Mouse (Mus musculus): ENCODE measurements at regions not wholly inside any gene's neighbourhood (a gene's known extent, or its start where the extent isn't known, plus 50 kb on each side); places are given as distances from the start of the nearest gene placed in this dataset.

- no peak for DNase-seq
- intact Hi-C loops (cut with DNase I): no loop called here
Observed at GRCm38 (mm10) chr13:57286168-57286567, 390.4 kb upstream of the Trpc7 start.

GRCm38 (mm10) chr13:57282816-57283215 lies 387.0 kb upstream of the Trpc7 start:
- no peak for DNase-seq
- intact Hi-C loops (cut with DNase I): no loop called here

- no peak for DNase-seq
- intact Hi-C loops (cut with DNase I): loop anchor here (2.0 kb wide), 1 partner anchor 627 kb away; the partner anchor contains the start of gene Spock1
Observed at GRCm38 (mm10) chr13:57281941-57282710, 386.3 kb upstream of the Trpc7 start.

- DNase-seq: peak; percentile 29 to 54
- intact Hi-C loops (cut with DNase I): loop anchor here (2.0 kb wide), 1 partner anchor 627 kb away; the partner anchor contains the start of gene Spock1
Observed at GRCm38 (mm10) chr13:57281504-57281903, 385.7 kb upstream of the Trpc7 start.

GRCm38 (mm10) chr13:57278580-57278979 lies 382.8 kb upstream of the Trpc7 start:
- intact Hi-C loops (cut with DNase I): loop anchor here (5.0 kb wide), 1 partner anchor 801 kb away; no protein-coding TSS in a partner anchor
- no peak for DNase-seq

- no peak for DNase-seq
- intact Hi-C loops (cut with DNase I): loop anchor here (5.0 kb wide), 1 partner anchor 800 kb away; no protein-coding TSS in a partner anchor
Observed at GRCm38 (mm10) chr13:57277076-57277475, 381.3 kb upstream of the Trpc7 start.

GRCm38 (mm10) chr13:57275871-57276270 lies 380.1 kb upstream of the Trpc7 start:
- no peak for DNase-seq
- intact Hi-C loops (cut with DNase I): loop anchor here (5.0 kb wide), 1 partner anchor 799 kb away; no protein-coding TSS in a partner anchor

- intact Hi-C loops (cut with DNase I): no loop called here
- DNase-seq: no peak
Observed at GRCm38 (mm10) chr13:57273593-57273992, 377.8 kb upstream of the Trpc7 start.

GRCm38 (mm10) chr13:57269614-57270013 lies 373.8 kb upstream of the Trpc7 start:
- DNase-seq: peak; percentile 29 to 33
- intact Hi-C loops (cut with DNase I): loop anchor here (2.0 kb wide), 1 partner anchor 463 kb away; no protein-coding TSS in a partner anchor

- peak; percentile 76 to 83 for DNase-seq
- intact Hi-C loops (cut with DNase I): loop anchor here (1.0 to 5.0 kb wide), 2 partner anchors 454 to 783 kb away; no protein-coding TSS in a partner anchor
Observed at GRCm38 (mm10) chr13:57259920-57260319, 364.1 kb upstream of the Trpc7 start.

GRCm38 (mm10) chr13:57259474-57259873 lies 363.7 kb upstream of the Trpc7 start:
- intact Hi-C loops (cut with DNase I): no loop called here
- DNase-seq: no peak

- no peak for DNase-seq
- intact Hi-C loops (cut with DNase I): no loop called here
Observed at GRCm38 (mm10) chr13:57255920-57256319, 360.1 kb upstream of the Trpc7 start.

GRCm38 (mm10) chr13:57249851-57250250 lies 354.1 kb upstream of the Trpc7 start:
- no peak for DNase-seq
- intact Hi-C loops (cut with DNase I): no loop called here

GRCm38 (mm10) chr13:57249401-57249800 lies 353.6 kb upstream of the Trpc7 start:
- DNase-seq: no peak
- intact Hi-C loops (cut with DNase I): no loop called here

GRCm38 (mm10) chr13:57246238-57246963 lies 350.6 kb upstream of the Trpc7 start:
- DNase-seq: peak; percentile 13 to 18
- intact Hi-C loops (cut with DNase I): no loop called here

- intact Hi-C loops (cut with DNase I): no loop called here
- DNase-seq: no peak
Observed at GRCm38 (mm10) chr13:57236917-57237316, 341.1 kb upstream of the Trpc7 start.

- intact Hi-C loops (cut with DNase I): no loop called here
- peak in 1 of 2 experiments; percentile 6 for DNase-seq
Observed at GRCm38 (mm10) chr13:57236211-57236610, 340.4 kb upstream of the Trpc7 start.

GRCm38 (mm10) chr13:57232906-57233305 lies 337.1 kb upstream of the Trpc7 start:
- no peak for DNase-seq
- intact Hi-C loops (cut with DNase I): no loop called here

GRCm38 (mm10) chr13:57231666-57232065 lies 335.9 kb upstream of the Trpc7 start:
- intact Hi-C loops (cut with DNase I): no loop called here
- DNase-seq: peak in 1 of 2 experiments; percentile 7

GRCm38 (mm10) chr13:57230253-57230652 lies 334.5 kb upstream of the Trpc7 start:
- intact Hi-C loops (cut with DNase I): no loop called here
- DNase-seq: no peak

GRCm38 (mm10) chr13:57221092-57221491 lies 325.3 kb upstream of the Trpc7 start:
- intact Hi-C loops (cut with DNase I): no loop called here
- DNase-seq: no peak

Measured in heart, postnatal 14 days (tissue).